Mouse (Mus musculus) embryonic facial prominence, embryonic 11.5 days (tissue): ENCODE results near the gene Pcbp4. TPM values are rescaled to one million over a fixed set of nuclear protein-coding genes. Genes with fewer than 3 reads are reported as not detected.

ENCODE experiments used
- ATAC-seq: fragments of 200-750 bp; cut with Nextera tagmentation; replicated peaks from 2 replicates; pipeline ENCODE4 v1.8.0; 2017; ENCODE audit warnings: low read depth; ENCODE audit not compliant: insufficient number of reproducible peaks, low FRiP score, low TSS enrichment
- DNase-seq: peaks from one replicate; pipeline ENCODE4 v3.0.0-alpha.2; 2015; ENCODE audit warnings: low spot score
- H3K27ac ChIP-seq: fragments of 300-500 bp; sonication (generic); replicated peaks from 2 replicates; pipeline ENCODE4 v1.5.1; 2014; ENCODE audit warnings: mild to moderate bottlenecking, low read depth, low read length, control low read depth
- H3K27me3 ChIP-seq: fragments of 300-500 bp; sonication (generic); 2 replicates; pipeline ENCODE4 v1.6.1; 2014; ENCODE audit warnings: mild to moderate bottlenecking, low read length, moderate library complexity, mixed read lengths; ENCODE audit not compliant: control insufficient read depth, insufficient read depth
- H3K36me3 ChIP-seq: fragments of 300-500 bp; sonication (generic); replicated peaks from 2 replicates; pipeline ENCODE4 v1.6.1; 2014; ENCODE audit warnings: low read depth, mild to moderate bottlenecking, low read length, moderate library complexity, mixed read lengths; ENCODE audit not compliant: control insufficient read depth, insufficient read depth
- H3K4me1 ChIP-seq: fragments of 300-500 bp; sonication (generic); 2 replicates; pipeline ENCODE4 v1.6.1; 2014; ENCODE audit warnings: low read length, mixed read lengths; ENCODE audit not compliant: control insufficient read depth, insufficient read depth
- H3K4me2 ChIP-seq: fragments of 300-500 bp; sonication (generic); 2 replicates; pipeline ENCODE4 v1.6.1; 2014; ENCODE audit warnings: low read depth, mild to moderate bottlenecking, control low read depth, low read length, moderate library complexity
- H3K4me3 ChIP-seq: fragments of 300-500 bp; sonication (generic); 2 replicates; pipeline ENCODE4 v1.5.1; 2014; ENCODE audit warnings: low read depth, low read length, control low read depth
- H3K9ac ChIP-seq: fragments of 300-500 bp; sonication (generic); replicated peaks from 2 replicates; pipeline ENCODE4 v1.6.1; 2014; ENCODE audit warnings: mild to moderate bottlenecking, control low read depth, low read length
- H3K9me3 ChIP-seq: fragments of 300-500 bp; sonication (generic); replicated peaks from 2 replicates; pipeline ENCODE4 v1.6.1; 2016; ENCODE audit warnings: mild to moderate bottlenecking, low read length, inconsistent platforms, mixed read lengths; ENCODE audit not compliant: control insufficient read depth
- WGBS: fragments of 180-500 bp; shearing (Covaris S2); extraction: QIAGEN DNeasy Blood & Tissue Kit; methylation state at CpG from one replicate; pipeline ENCODE4 v1.1.7; 2014; 5-methylcytosine and 5-hydroxymethylcytosine counted together
- polyA plus RNA-seq: library from polyadenylated mRNA; unstranded; fragments of >200 nt; fragmentation: Nextera tagmentation; extraction: Ambion mirVana; gene quantifications from 2 replicates; pipeline ENCODE4 v1.2.1, GENCODE M21; 2014

Pcbp4 gene
- polyA plus RNA-seq, 1 experiment from 2014 or later, result 165 TPM

DNA sequence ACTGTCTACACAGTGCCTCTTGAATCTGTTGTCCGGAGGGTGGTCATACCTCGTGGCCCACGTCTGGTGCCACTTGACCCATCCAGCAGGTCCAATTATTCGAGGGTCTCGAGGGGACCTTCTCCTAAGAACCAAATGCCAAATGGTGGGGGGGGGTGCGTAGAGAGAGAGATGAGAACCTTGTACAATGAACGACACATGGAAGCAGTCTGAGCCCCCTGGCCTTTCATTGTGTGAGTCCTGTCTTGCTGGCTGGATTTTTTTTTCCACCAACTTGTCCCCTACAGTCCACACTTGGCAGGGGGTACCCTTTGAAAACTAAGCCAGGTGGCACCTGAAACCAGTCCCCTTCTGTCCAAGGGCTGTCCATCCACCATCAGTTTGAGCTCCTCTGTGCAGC, 14.7 kb downstream of the Pcbp4 start:
- Histone ChIP-seq H3K4me3 (no peak overlapping the region), H3K36me3 (peaks cover 6% of the 10 kb centered on the region), H3K9ac (no peak overlapping the region), H3K9me3 (no peaks in the 10 kb centered on the region), H3K27ac (no peak overlapping the region), H3K27me3 (no peaks in the 10 kb centered on the region), H3K4me1 (peaks cover 7% of the 10 kb centered on the region; the same call in 1 of the 2 replicates), H3K4me2 (no peak overlapping the region)
- 80% methylated on average over 7 of the region's 7 CpGs for WGBS
- DNase-seq, result no peak
- no peak for ATAC-seq

DNA sequence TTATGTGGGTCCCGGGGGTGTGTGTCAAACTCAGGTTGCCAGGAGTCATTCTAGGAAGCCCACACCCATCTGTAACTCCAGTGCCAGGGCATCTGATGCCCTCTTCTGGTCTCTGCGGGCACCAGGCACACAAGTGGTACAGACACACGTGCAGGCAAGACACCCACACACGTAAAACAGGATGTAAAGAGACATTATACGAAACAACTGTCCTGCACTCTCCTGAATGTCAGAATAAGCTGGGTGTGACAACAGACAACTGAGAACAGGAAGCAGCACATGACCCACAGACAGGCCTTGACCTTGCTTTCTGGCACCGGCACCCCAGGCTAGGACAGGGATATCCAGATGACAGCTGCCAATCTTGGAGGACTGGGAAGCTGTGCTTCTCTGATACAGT, 16.2 kb downstream of the Pcbp4 start:
- no peaks in the 10 kb centered on the region for H3K36me3 ChIP-seq
- H3K4me3 ChIP-seq, result no peak overlapping the region
- no peaks in the 10 kb centered on the region for H3K9me3 ChIP-seq
- ATAC-seq, result no peak
- no peak overlapping the region for H3K27ac ChIP-seq
- H3K4me1 ChIP-seq, result peaks cover 7% of the 10 kb centered on the region; the same call in 1 of the 2 replicates
- no peaks in the 10 kb centered on the region for H3K27me3 ChIP-seq
- 60% methylated on average over 6 of the region's 6 CpGs for WGBS
- H3K9ac ChIP-seq, result no peak overlapping the region
- H3K4me2 ChIP-seq, result no peak overlapping the region
- no peak for DNase-seq

DNA sequence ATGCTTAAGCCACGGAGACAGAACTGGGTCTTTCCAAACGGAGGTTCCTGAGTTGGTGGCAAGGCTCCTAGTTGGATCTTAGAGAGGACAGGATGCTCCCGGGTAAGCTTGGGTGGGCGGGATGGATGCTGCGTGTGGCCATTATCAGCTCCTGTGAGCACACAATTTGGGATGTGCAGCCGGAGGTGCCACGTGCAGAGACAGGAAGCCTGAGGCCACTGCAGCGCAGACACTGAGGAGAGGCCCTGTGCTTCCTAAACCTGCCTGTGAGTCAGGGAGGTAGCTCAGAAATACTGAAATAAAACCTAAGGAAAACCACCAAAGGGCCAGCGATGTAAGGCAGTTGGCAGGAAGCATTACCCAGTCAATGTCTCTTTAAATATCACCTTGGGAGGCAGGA, 16.7 kb downstream of the Pcbp4 start:
- H3K27me3 ChIP-seq, result no peaks in the 10 kb centered on the region
- H3K9me3 ChIP-seq, result no peaks in the 10 kb centered on the region
- DNase-seq (no peak), ATAC-seq (no peak)
- 58% methylated on average over 9 of the region's 9 CpGs for WGBS
- H3K36me3 ChIP-seq, result no peaks in the 10 kb centered on the region
- no peak overlapping the region for H3K27ac ChIP-seq
- H3K9ac ChIP-seq, result no peak overlapping the region
- peaks cover 12% of the 10 kb centered on the region for H3K4me1 ChIP-seq
- no peak overlapping the region for H3K4me2 ChIP-seq
- H3K4me3 ChIP-seq, result no peak overlapping the region

DNA sequence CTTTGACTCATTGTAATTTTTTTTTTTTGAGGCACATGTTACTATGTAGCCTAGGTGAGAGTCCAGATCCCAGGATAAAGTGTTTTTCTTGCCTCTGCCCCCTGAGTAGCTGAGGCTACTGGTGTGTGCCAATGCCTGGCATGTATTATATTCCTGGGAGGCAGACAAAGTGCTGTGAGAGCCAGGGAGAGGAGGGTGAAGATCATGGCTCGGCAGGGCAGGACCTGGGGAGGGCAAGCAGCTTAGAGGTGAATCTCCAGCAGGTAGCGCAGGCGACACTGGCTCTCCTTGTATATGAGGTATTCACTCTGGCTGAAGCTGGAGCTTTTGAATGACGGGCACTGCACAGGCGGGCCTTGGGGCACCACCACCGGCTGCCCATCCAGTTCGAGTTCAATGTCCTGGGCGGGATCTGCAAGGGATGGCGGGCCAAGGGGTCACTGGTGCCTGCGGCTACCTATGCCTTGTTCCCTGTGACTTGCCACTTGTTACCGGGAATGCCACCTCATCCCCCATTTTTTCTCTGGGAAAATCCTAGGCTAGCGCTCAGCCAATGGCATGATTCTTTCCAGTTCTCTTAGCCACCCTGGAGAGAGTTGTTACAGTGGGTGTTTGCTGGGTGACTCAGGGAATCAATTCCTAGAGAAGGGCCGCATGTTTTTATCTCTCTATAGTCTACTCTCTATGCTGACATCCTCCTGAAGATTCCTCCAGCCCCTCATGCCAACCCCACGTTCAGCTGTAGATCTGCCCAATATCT, 18.1 kb downstream of the Pcbp4 start:
- no peak for DNase-seq
- Histone ChIP-seq H3K9ac (no peak overlapping the region), H3K4me2 (no peak overlapping the region), H3K36me3 (no peaks in the 10 kb centered on the region), H3K27ac (no peak overlapping the region), H3K4me3 (no peak overlapping the region), H3K27me3 (no peaks in the 10 kb centered on the region), H3K4me1 (peaks cover 5% of the 10 kb centered on the region), H3K9me3 (no peaks in the 10 kb centered on the region)
- no peak for ATAC-seq
- 57% methylated on average over 14 of the region's 14 CpGs for WGBS

DNA sequence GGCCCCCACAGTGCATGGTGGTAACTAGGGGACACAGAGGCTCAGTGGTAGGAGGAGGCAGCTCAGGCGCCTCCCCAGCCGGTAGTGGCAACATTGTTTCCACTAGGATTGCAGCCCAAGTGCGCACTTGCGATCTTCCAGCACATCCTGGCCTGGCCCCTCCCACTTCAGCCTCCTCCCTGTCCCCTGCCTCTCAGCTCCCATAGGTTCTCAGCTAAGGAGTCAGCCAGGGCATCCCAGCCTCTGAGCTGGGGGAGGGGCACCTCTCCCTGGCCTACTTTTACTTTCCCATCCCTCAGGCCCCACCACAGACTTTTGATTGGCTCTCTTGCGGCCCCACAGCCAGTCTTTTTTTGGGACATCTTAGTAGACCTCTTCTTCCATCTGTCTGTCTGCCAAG, 18.8 kb downstream of the Pcbp4 start:
- Histone ChIP-seq H3K4me2 (no peak overlapping the region), H3K27me3 (no peaks in the 10 kb centered on the region), H3K27ac (no peak overlapping the region), H3K4me3 (no peak overlapping the region), H3K4me1 (peaks cover 10% of the 10 kb centered on the region), H3K9me3 (no peaks in the 10 kb centered on the region), H3K36me3 (no peaks in the 10 kb centered on the region), H3K9ac (peak overlapping the region; percentile 1; the same call in 1 of the 2 replicates)
- DNase-seq, result peak; percentile 64
- no peak for ATAC-seq
- WGBS, result 6% methylated on average over 5 of the region's 5 CpGs

DNA sequence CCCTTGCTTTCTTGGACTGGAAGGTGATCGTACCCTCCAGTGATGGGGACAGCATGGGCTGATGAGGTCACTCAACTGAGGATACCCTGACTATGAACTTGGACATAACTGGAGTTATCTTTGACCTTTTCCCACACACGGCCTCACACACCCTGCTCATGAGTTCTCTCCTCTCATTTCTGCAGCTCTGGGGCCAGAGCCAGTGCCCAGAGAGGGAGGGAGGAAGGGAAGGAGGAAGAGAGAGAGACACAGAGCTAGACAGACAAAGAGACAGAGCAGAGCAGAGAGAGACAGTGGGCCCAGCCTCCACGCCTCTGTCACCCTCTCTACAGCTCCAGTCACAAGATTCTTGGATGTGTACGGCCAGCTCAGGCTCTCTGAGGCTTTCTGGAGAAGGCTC, 19.2 kb downstream of the Pcbp4 start:
- Histone ChIP-seq H3K27ac (no peak overlapping the region), H3K4me1 (peaks cover 10% of the 10 kb centered on the region), H3K9me3 (no peaks in the 10 kb centered on the region), H3K36me3 (no peaks in the 10 kb centered on the region), H3K27me3 (no peaks in the 10 kb centered on the region), H3K4me2 (no peak overlapping the region), H3K4me3 (no peak overlapping the region), H3K9ac (no peak overlapping the region)
- 63% methylated on average over 4 of the region's 4 CpGs for WGBS
- ATAC-seq, result no peak
- DNase-seq, result no peak

DNA sequence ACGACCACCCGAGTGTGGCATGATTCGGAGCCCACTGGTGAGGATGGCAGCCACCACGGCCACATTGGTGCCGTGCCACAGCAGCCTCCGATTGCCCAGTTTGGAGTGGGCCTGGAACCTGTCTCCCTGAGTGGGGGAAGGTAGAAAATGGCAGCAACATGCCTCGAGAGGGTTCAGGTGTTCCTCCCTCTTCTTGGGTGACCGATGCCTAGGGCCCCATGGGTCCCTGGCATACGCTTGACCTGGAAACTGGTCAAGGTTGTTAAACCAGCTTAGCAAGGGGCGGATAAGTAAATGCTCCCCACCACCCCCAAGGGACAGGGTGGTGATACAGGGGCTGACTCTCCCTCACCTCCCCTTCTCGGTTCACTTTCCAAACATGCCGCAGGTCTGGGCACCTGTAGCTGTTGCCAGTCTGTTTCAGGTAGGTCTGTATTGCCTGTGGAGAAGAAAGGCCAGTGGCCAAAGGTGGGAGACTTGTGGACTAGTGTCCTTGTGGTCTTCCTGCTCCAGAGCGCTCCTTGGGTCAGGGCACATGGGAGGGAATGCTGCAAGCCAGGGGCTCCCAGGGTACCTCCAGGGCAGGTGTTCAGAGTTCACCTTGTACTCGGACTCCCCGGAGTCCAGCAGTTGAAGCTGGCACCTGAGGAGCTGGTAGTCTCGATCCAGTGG, 20.1 kb downstream of the Pcbp4 start:
- Histone ChIP-seq H3K4me1 (peaks cover 10% of the 10 kb centered on the region), H3K4me3 (no peak overlapping the region), H3K9ac (no peak overlapping the region), H3K9me3 (no peaks in the 10 kb centered on the region), H3K4me2 (no peak overlapping the region), H3K36me3 (no peaks in the 10 kb centered on the region), H3K27me3 (no peaks in the 10 kb centered on the region), H3K27ac (no peak overlapping the region)
- ATAC-seq, result no peak
- WGBS, result 93% methylated on average over 16 of the region's 16 CpGs
- DNase-seq, result no peak

DNA sequence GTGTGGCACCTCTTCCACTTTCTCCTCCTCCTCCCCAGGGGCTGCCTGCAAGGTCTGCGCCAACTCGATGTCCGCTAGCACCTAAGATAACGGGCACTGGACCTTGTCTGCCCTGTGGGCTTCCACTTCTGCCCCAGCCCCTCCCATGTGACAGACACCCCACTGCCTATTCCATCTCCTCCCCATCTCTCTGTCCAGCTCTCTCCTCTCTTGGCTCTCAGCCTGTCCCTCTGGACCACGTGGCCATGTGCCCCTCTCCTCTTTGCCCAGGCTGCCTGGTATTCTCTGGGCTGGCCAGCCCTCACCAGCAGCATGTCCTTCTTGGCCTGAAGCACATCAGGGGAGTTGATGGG, 20.6 kb downstream of the Pcbp4 start:
- no peak overlapping the region for H3K4me2 ChIP-seq
- H3K9ac ChIP-seq, result peak overlapping the region; percentile 32; the same call in 1 of the 2 replicates
- DNase-seq (no peak), ATAC-seq (no peak)
- whole genome bisulfite sequencing, result 69% methylated on average over 5 of the region's 5 CpGs
- H3K9me3 ChIP-seq, result no peaks in the 10 kb centered on the region
- no peaks in the 10 kb centered on the region for H3K36me3 ChIP-seq
- H3K27ac ChIP-seq, result no peak overlapping the region
- H3K27me3 ChIP-seq, result no peaks in the 10 kb centered on the region
- no peak overlapping the region for H3K4me3 ChIP-seq
- H3K4me1 ChIP-seq, result peaks cover 10% of the 10 kb centered on the region
